Mouse (Mus musculus): Measurements from ENCODE around the gene Pecam1. TPM values are rescaled to one million over a fixed set of nuclear protein-coding genes. Genes with fewer than 3 reads are reported as not detected.
A peak's percentile ranks its signal among the peaks of the same experiment; 100 is the strongest.
"Not testable (repeated sequence)": the region's sequence is repeated elsewhere in the genome, so short reads cannot be mapped to it uniquely, and the experiment has no call there.

Gene Pecam1
- polyA plus RNA-seq, 1 experiment from 2014 or later: 61.4 TPM

DNA sequence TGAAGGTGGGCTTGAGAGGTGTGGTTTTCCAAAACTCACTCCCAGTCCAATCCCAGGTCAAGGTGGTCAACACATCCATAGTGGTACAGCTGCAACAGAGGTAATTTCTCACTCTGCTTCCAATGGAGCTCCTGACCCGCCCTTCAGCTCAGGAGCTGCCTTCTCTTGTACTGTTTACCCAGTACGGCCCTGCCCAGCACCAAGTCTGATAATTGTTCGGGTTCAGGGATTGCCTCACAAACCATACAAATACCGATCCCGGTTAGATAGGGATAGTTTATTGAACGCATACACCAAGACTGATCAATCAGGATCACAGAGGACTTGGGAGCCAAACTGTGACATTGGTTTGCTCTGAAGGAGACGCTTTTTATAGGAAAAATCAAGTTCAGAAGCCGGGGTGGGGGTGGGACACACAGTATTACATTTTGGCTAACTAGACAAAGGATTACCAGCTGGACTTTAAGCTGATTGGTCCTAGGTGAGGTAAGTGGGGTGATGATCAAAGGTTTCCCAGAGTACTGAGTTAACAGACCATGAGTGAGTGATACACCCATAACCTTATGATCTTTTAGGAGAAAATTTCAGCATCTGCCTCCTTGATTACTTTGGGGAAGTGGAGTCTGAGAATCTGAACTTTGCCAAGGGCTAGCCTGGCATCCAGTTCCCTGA, 107.3 kb downstream of the Pecam1 start:
- Histone ChIP-seq H3K27me3 (replicated peaks) (no peaks in the 10 kb centered on the region), H3K4me2 (no peak overlapping the region), H3K27ac (replicated peaks) (no peak overlapping the region), H3K36me3 (no peaks in the 10 kb centered on the region), H3K4me1 (peaks cover 33% of the 10 kb centered on the region), H3K9ac (no peak overlapping the region), H3K4me3 (no peak overlapping the region), H3K9me3 (no peaks in the 10 kb centered on the region)
- WGBS: 70% methylated on average over 8 of the region's 8 CpGs
- ATAC-seq (ENCODE audit: extremely low read depth, insufficient number of reproducible peaks, low FRiP score, low TSS enrichment): no peak

DNA sequence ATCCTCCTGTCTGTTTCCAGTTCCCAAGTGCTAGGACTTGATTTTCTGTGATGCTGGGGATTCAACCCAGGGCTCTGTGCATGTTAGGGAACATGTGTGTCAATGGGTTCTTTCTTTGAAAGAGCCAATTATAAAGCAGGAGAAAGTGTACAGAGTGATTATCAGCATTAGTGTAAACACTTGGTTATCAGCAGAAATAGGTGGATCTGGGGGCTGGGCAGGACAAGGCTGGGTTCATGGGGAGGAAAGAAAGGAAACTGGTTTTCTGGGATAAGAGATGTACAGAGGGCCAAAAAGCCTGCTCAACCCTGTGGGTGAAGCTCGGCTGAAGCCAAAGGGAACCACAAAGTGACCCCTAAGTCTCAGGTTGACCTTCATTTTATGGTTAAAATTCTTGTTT, 108.8 kb downstream of the Pecam1 start:
- 0 out of 2 replicates have a peak overlapping the region, but pooled peaks have one; percentile 20 for H3K27ac ChIP-seq (replicated peaks)
- no peak overlapping the region for H3K4me2 ChIP-seq
- no peak for ATAC-seq (ENCODE audit: extremely low read depth, insufficient number of reproducible peaks, low FRiP score, low TSS enrichment)
- no peak overlapping the region for H3K9ac ChIP-seq
- no peak overlapping the region for H3K4me3 ChIP-seq
- WGBS: 45% methylated on average over 1 of the region's 1 CpGs
- H3K36me3 ChIP-seq: no peaks in the 10 kb centered on the region
- H3K27me3 ChIP-seq (replicated peaks): no peaks in the 10 kb centered on the region
- H3K9me3 ChIP-seq: no peaks in the 10 kb centered on the region
- H3K4me1 ChIP-seq: peaks cover 36% of the 10 kb centered on the region

DNA sequence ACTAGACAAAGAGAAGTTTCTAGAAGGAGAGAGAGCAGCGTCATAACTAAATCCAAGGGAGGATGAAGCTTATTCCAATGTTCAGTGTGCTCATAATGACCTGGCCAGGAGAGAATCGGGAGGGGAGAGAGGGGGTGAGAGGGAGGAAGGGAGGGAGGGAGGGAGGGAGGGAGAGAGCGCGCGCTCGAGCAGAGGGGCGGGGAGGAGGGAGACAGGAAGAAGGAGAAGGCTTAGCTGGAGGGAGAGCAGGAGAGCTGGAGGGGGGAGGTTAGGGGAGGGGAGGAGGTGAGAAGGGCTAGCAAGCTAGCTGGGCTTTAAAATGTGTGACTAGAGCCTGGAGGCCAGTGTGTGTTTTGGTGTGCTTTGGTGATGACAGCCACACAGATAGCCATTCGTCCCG, 110.4 kb downstream of the Pecam1 start:
- ATAC-seq (ENCODE audit: extremely low read depth, insufficient number of reproducible peaks, low FRiP score, low TSS enrichment): no peak
- Histone ChIP-seq H3K27ac (replicated peaks) (peak overlapping the region; percentile 68), H3K9ac (peak overlapping the region; percentile 58; the same call in 1 of the 2 replicates), H3K4me1 (peaks cover 36% of the 10 kb centered on the region), H3K36me3 (no peaks in the 10 kb centered on the region), H3K27me3 (replicated peaks) (no peaks in the 10 kb centered on the region), H3K4me2 (peak overlapping the region; percentile 27), H3K4me3 (no peak overlapping the region), H3K9me3 (no peaks in the 10 kb centered on the region)
- 5% methylated on average over 8 of the region's 9 CpGs for WGBS

- 11% methylated on average over 5 of the region's 5 CpGs for whole genome bisulfite sequencing
- ATAC-seq (ENCODE audit: extremely low read depth, insufficient number of reproducible peaks, low FRiP score, low TSS enrichment): no peak
- H3K4me2 ChIP-seq: peak overlapping the region; percentile 27
- H3K4me3 ChIP-seq: no peak overlapping the region
- H3K27me3 ChIP-seq (replicated peaks): no peaks in the 10 kb centered on the region
- no peaks in the 10 kb centered on the region for H3K9me3 ChIP-seq
- H3K36me3 ChIP-seq: no peaks in the 10 kb centered on the region
- peak overlapping the region; percentile 68 for H3K27ac ChIP-seq (replicated peaks)
- H3K9ac ChIP-seq: peak overlapping the region; percentile 58; the same call in 1 of the 2 replicates
- peaks cover 36% of the 10 kb centered on the region for H3K4me1 ChIP-seq
These were observed 111.1 kb downstream of the Pecam1 start for GRCm38 (mm10) chr11:106639356-106639692.

DNA sequence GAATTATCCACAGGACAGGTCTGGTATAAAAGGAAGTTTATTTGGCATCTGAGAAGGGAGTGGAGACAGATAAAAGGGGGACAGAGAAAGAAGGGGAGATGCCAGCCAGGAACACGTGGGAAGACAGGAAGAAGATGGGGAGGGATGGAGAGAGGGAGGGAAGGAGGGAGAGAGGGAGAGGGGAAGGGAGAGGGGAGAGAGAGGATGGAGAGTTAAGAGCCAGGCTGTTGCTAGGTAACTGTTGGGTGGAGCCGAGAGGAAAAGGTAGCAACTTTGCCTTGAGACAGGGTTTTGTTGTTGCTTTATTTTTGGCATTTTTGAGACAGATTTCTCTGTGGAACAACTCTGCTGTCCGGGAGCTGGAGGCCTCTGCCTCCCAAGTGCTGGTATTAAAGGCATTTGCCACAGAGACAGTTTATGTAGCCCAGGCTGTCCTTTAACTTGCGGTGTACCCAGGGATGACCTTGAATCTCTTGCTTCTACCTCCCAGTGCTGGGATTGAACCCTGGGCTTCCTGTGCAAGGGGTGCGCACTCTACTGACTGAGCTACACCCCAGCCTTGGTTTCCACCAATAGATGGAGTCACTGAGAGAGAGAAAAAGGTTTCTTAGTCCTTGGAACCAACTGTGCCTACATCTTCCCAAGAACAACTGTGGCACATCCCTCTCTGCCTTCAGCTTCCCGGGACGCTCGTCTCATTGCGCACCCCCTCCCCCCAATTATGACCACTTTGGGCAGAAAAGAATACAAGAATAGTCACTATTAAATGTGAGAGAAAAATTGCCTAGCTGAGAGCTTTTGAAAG, 111.7 kb downstream of the Pecam1 start:
- ATAC-seq (ENCODE audit: extremely low read depth, insufficient number of reproducible peaks, low FRiP score, low TSS enrichment): no peak
- Histone ChIP-seq H3K9ac (0 out of 2 replicates have a peak overlapping the region, but pooled peaks have one; percentile 3), H3K36me3 (no peaks in the 10 kb centered on the region), H3K27ac (replicated peaks) (peak overlapping the region; percentile 68), H3K4me1 (peaks cover 36% of the 10 kb centered on the region), H3K4me3 (no peak overlapping the region), H3K27me3 (replicated peaks) (no peaks in the 10 kb centered on the region), H3K9me3 (no peaks in the 10 kb centered on the region), H3K4me2 (peak overlapping the region; percentile 27; the same call in 1 of the 2 replicates)
- WGBS: 40% methylated on average over 9 of the region's 9 CpGs

- H3K27ac ChIP-seq (replicated peaks): no peak overlapping the region
These were observed 112.7 kb downstream of the Pecam1 start for GRCm38 (mm10) chr11:106637754-106638153.

GRCm38 (mm10) chr11:106635946-106636345, 114.5 kb downstream of the Pecam1 start:
- Histone ChIP-seq H3K27ac (replicated peaks) (no peak overlapping the region), H3K9ac (no peak overlapping the region), H3K9me3 (peaks cover 9% of the 10 kb centered on the region), H3K4me3 (no peak overlapping the region), H3K36me3 (no peaks in the 10 kb centered on the region), H3K4me2 (no peak overlapping the region), H3K27me3 (replicated peaks) (no peaks in the 10 kb centered on the region), H3K4me1 (peaks cover 29% of the 10 kb centered on the region)
- ATAC-seq (ENCODE audit: extremely low read depth, insufficient number of reproducible peaks, low FRiP score, low TSS enrichment): no peak
- 41% methylated on average over 2 of the region's 2 CpGs for WGBS

More at GRCm38 (mm10) chr11:106637754-106638153, 112.7 kb downstream of the Pecam1 start:
- Histone ChIP-seq H3K4me3 (no peak overlapping the region), H3K4me2 (no peak overlapping the region), H3K9ac (no peak overlapping the region), H3K9me3 (peaks cover 3% of the 10 kb centered on the region; the same call in 1 of the 2 replicates), H3K4me1 (peaks cover 36% of the 10 kb centered on the region), H3K36me3 (no peaks in the 10 kb centered on the region), H3K27me3 (replicated peaks) (no peaks in the 10 kb centered on the region)
- no peak for ATAC-seq (ENCODE audit: extremely low read depth, insufficient number of reproducible peaks, low FRiP score, low TSS enrichment)
- WGBS: 35% methylated on average over 7 of the region's 7 CpGs

DNA sequence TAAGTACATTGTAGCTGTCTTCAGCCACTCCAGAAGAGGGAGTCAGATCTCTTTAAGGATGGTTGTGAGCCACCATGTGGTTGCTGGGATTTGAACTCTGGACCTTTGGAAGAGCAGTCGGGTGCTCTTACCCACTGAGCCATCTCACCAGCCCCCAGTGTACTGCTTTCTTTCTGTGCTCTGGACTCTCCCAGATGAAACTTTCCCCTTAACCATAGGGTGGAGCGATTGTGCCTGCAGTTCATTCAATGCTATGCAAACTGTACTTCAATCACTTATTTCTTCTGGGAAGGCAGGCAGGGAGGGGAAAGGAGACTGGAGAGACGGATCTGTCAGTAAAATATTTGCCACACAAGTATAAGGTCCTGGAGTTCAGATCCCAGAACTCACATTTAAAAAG, 116.3 kb downstream of the Pecam1 start:
- H3K4me2 ChIP-seq; H3K9me3 ChIP-seq; H3K36me3 ChIP-seq; H3K27me3 ChIP-seq (replicated peaks); H3K9ac ChIP-seq; H3K4me3 ChIP-seq; ATAC-seq (ENCODE audit: extremely low read depth, insufficient number of reproducible peaks, low FRiP score, low TSS enrichment); H3K27ac ChIP-seq (replicated peaks): not testable (repeated sequence)
- WGBS: 91% methylated on average over 3 of the region's 3 CpGs
- H3K4me1 ChIP-seq: peaks cover 13% of the 10 kb centered on the region

- WGBS: 83% methylated on average over 2 of the region's 2 CpGs
- Histone ChIP-seq H3K4me1 (peaks cover 6% of the 10 kb centered on the region; the same call in 1 of the 2 replicates), H3K9me3 (peaks cover 9% of the 10 kb centered on the region), H3K4me3 (no peak overlapping the region), H3K27ac (replicated peaks) (no peak overlapping the region), H3K9ac (no peak overlapping the region), H3K27me3 (replicated peaks) (no peaks in the 10 kb centered on the region), H3K4me2 (no peak overlapping the region), H3K36me3 (no peaks in the 10 kb centered on the region)
- ATAC-seq (ENCODE audit: extremely low read depth, insufficient number of reproducible peaks, low FRiP score, low TSS enrichment): no peak
These were observed 117.0 kb downstream of the Pecam1 start for GRCm38 (mm10) chr11:106633456-106633855.

GRCm38 (mm10) chr11:106627692-106628091, 122.7 kb downstream of the Pecam1 start:
- peaks cover 3% of the 10 kb centered on the region; the same call in 1 of the 2 replicates for H3K4me1 ChIP-seq
- no peak overlapping the region for H3K27ac ChIP-seq (replicated peaks)
- WGBS: 20% methylated on average over 6 of the region's 6 CpGs
- H3K9me3 ChIP-seq: peaks cover 5% of the 10 kb centered on the region
- H3K27me3 ChIP-seq (replicated peaks): no peaks in the 10 kb centered on the region
- ATAC-seq (ENCODE audit: extremely low read depth, insufficient number of reproducible peaks, low FRiP score, low TSS enrichment): no peak
- H3K9ac ChIP-seq: no peak overlapping the region
- H3K36me3 ChIP-seq: no peaks in the 10 kb centered on the region
- H3K4me3 ChIP-seq: no peak overlapping the region
- no peak overlapping the region for H3K4me2 ChIP-seq

GRCm38 (mm10) chr11:106625577-106625976, 124.9 kb downstream of the Pecam1 start:
- H3K27ac ChIP-seq (replicated peaks): no peak overlapping the region
- no peak overlapping the region for H3K4me3 ChIP-seq
- no peaks in the 10 kb centered on the region for H3K9me3 ChIP-seq
- WGBS: 62% methylated on average over 3 of the region's 3 CpGs
- H3K36me3 ChIP-seq: no peaks in the 10 kb centered on the region
- no peaks in the 10 kb centered on the region for H3K27me3 ChIP-seq (replicated peaks)
- no peak overlapping the region for H3K4me2 ChIP-seq
- H3K9ac ChIP-seq: no peak overlapping the region
- ATAC-seq (ENCODE audit: extremely low read depth, insufficient number of reproducible peaks, low FRiP score, low TSS enrichment): no peak
- H3K4me1 ChIP-seq: peaks cover 22% of the 10 kb centered on the region
